Comparison of ENCODE assay signal across 16 mouse cellular contexts in genomic region chr12:70698466-70698865, GRCm38 (mm10).
A peak's percentile ranks its signal among the peaks of the same experiment; 100 is the strongest.
DNase-seq lines count a peak whose midpoint lies in the region; TF ChIP-seq lines count a peak whose summit lies in the region.
"Had no signal": no experiment of that assay in that cellular context is flagged by ENCODE, and none has a peak within 500 bp of the region (broad histone marks: within the 10 kb centered on the region; RNA-seq: fewer than 3 reads in every experiment).

No protein-coding gene starts in this region.

- TF ChIP-seq POLR2A in bone marrow macrophage, adult 2 months (IDR thresholded peaks at IDR 0.05; ENCODE audit: borderline replicate concordance, low read depth, low read length) = no peak

- DNase-seq in left cerebral cortex, postnatal 14 days (ENCODE audit: low spot score in 2 of 2) = peak; percentile 56 to 66
- no peak for DNase-seq in left cerebral cortex, postnatal 10 days (ENCODE audit: extremely low spot score in 1 of 2, low spot score in 2 of 2)
- peak; percentile 41 to 90 for DNase-seq in left cerebral cortex, postnatal 25 days (ENCODE audit: low spot score in 2 of 2)
- peak; percentile 89 for DNase-seq in telencephalon, adult 2 months (ENCODE audit: low read depth, low spot score)
- no peak for DNase-seq in gastrocnemius, adult 18-20 months (ENCODE audit: low spot score)
- no peak for DNase-seq in kidney, postnatal 25 days
- DNase-seq: adrenal gland, postnatal 14 days; cerebellum, postnatal 10 days; kidney, adult 11 months; kidney, postnatal 14 days; lung, postnatal 36 days; midbrain, embryonic 14.5 days; thymus, postnatal 25 days had no signal

- H3K27ac ChIP-seq in bone marrow macrophage, adult 2 months (ENCODE audit: insufficient read depth, low read depth, low read length) = peak overlapping the region; percentile 43
- H3K27ac ChIP-seq: hindbrain, embryonic 14.5 days; limb, embryonic 13.5 days had no signal

- TF ChIP-seq CTCF in bone marrow macrophage, adult 2 months (IDR thresholded peaks at IDR 0.05; ENCODE audit: low read depth, low read length) = no peak

- intact Hi-C loops in left cerebral cortex, postnatal 14 days (cut with DNase I) = loop anchor here (5.0 kb wide), 1 partner anchor 129 kb away; the partner anchor contains the start of gene Frmd6
- intact Hi-C loops in left cerebral cortex, postnatal 10 days (cut with DNase I) = no loop called here
- intact Hi-C loops in left cerebral cortex, postnatal 25 days (cut with DNase I) = loop anchor here (1.0 to 5.0 kb wide), 7 partner anchors 14 to 214 kb away; partner anchors contain the start of gene Frmd6

- H3K4me1 ChIP-seq in bone marrow macrophage, adult 2 months (ENCODE audit: control insufficient read depth, insufficient read depth, low read length) = peaks cover 29% of the 10 kb centered on the region

- H3K4me3 ChIP-seq in bone marrow macrophage, adult 2 months (ENCODE audit: insufficient read depth, low read length) = no peak overlapping the region
- H3K4me3 ChIP-seq: limb, embryonic 13.5 days had no signal

Comparison
In these comparisons a context has a peak if more than half of its experiments do, and no peak if none do; other contexts are left out.
1. DNase-seq: peak in left cerebral cortex, postnatal 14 days (2 of 2), left cerebral cortex, postnatal 25 days (2 of 2) and telencephalon, adult 2 months (single experiment); none in left cerebral cortex, postnatal 10 days (0 of 2), gastrocnemius, adult 18-20 months (single experiment) and kidney, postnatal 25 days (0 of 2).